Mouse (Mus musculus) common myeloid progenitor, adult 5-6 weeks (primary cell): ENCODE results near the gene Cfap77. TPM values are rescaled to one million over a fixed set of nuclear protein-coding genes. Genes with fewer than 3 reads are reported as not detected.

Experiments used
- ATAC-seq: replicated peaks from 2 replicates; pipeline ENCODE4 v1.8.0; 2016; ENCODE audit warnings: low read depth, mild to moderate bottlenecking, moderate TSS enrichment, inconsistent platforms; ENCODE audit not compliant: poor library complexity, severe bottlenecking
- total RNA-seq: library from RNA; stranded (forward); fragments of 200-1000, 187-1606 nt; gene quantifications from 2 replicates; pipeline ENCODE4 v1.2.3, GENCODE M21; 2017

Cfap77 gene
- total RNA-seq, 1 experiment from 2014 or later = not detected

DNA sequence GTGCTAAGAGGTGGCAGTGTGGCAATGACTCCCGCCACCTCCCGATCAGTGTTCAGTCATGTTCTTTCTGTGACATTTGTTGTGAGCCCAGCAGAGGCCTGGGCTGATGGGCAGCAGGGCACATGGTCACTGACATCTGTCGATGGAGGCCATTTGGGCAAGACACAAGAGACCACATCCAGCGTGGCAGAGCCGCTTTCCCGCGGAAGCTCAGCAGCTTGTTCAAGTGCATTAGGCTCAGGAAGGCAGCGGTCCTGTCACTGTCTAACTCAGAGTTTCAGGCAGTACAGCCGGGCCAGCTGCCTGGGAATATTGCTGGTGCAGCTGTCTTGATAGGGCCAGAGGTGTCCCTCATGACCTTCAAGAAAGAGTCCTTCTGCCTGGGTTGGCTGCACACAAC, 100.3 kb downstream of the Cfap77 start:
- no peak for ATAC-seq

DNA sequence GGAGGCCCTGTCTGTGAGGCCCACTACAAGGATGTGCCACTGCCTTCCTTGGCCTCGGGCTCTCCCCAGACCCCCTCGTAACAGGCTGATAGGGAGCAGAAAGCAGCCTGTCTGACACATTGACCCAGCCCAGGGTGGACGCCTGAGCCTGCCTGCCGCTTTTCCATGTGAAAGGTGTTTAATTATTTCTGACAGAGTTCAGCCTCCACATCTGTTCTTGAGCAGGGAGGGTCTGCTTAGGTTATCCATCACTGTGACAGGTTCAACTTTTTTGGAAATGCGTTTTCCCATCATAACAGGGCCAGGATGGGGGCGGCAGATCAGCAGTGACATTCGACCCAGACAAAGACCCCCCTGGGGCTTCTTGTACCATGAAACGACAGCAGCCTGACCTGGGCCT, 101.9 kb downstream of the Cfap77 start:
- ATAC-seq = no peak

DNA sequence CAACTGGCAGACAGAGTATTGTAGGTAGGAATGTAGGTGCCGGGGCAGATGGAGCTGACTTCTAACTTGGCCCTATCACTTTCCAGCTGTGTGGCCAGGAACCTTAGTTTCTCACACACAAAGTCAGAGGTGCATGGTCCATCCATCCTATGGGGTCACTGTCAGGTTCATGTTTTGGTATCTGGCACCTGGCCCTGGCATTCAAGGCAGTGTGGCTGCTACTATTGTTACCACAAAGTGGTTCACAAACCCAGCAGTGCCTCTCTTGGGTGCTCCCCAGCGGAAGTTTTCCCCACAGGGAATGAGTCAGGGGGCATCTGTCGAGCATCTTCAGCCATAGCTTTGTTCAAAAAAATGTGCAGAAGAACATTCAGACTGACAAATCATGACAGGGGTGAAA, 108.6 kb downstream of the Cfap77 start:
- no peak for ATAC-seq

DNA sequence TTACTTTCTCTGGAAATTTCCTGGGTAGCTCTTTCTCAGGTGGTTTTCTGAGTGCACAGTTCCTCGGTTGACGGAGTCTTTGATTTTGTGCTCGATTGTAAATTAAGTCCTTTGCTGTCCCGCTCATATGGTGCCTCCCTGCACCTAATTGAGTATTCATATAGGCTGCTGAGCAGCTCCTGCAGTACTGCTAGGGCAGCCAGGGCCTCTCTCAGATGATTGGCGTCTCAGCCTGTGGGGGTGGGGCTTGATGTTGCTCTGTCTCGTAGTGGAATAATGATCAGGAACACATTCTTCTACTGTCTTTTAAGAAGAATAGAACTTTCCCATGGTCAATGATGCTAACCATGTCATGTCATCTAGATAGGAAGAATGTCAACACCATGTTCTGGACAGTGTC, 109.5 kb downstream of the Cfap77 start:
- ATAC-seq = no peak

DNA sequence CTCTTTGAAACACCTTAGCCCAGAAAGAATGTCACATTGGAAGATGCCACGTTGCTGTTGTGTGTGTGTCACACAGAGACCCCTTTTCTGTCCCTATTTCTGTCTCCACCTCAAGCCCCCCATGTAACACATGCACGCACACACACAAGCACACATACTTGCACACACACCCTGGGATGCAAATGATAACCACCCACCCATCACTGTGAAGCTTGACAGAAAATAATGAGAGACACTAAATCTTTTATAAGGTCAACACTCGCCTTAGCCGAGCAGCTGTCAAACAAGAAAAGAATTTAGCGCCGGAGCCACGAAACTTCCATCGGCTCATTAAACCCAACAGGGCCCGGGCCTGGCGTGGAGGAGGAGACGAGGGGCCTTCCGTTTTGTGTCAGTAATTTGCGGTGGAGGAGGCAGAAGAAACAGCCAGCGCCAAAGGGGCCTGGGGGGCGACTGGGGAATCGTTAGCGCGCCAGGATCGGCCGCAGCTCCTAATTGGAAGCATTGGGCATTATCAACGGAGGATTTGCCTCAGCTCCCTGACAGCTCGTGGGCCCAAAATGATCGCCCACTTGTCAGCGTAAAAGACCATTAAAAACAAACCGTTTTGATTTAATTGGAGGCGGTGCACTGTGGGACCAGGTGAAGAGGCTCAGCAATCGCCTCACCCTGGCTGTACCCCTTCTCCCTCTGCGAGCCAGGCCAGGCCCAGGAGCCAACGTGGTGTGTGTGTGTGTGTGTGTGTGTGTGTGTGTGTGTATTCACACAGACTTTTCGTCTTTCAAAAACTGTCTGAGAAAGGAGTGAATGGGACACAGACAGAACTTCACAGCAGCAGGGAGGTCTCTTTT, 111.0 kb downstream of the Cfap77 start:
- no peak for ATAC-seq

DNA sequence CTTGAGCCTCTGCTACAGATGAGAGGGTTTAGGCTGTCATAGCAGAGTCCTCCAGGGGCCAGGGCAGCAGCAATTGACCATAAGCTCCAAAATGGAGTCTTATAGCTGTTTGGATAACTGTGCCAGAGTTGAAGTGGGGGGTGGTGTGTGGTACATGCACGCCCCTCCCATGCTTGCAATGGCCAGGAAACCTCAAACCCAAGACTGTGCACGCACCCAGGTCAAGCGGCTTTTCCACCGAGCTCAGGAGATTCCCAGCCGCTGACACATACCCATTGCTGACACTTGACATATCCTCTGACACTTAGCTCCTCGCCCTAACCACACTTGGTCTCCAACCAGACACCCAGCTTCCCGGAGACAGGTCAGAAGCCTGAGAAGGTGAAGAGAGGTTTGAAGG, 115.9 kb downstream of the Cfap77 start:
- ATAC-seq = no peak

DNA sequence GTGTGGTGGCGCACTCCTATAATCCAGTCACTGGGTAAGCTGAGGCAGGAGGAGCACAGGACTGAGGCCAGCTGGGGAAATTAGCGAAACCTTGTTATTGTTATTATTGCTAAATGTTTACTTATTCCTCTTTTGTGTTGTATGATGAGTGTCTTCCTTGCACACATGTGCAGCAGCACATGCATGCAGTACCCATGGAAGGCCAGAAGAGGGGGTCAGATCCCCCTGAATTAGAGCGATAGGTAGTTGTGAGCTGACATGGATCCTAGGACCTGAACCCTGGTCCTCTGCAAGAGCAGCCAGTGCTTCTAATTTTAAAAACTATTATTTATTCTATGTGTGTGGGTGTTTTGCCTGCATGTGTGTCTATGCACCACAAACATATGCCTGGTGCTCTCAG, 124.3 kb downstream of the Cfap77 start:
- ATAC-seq = no peak

DNA sequence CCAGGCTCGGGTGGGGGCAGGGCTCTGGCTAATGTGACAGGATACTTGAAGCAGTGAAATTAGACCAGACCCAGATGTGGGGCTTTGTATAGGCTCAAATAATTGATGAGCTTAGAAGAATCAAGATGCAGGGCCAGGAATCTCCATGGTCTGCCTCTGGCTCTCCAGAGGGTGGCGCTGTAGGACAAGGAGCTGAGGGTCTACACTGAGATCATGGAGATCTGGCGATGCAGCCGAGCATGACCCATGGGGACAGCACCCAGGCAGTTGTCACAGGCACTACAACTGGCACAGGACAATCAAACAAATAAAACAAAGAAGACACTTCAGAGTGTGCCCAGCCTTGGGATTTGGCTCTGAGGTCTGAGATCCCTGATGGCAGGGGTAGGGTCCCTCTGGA, 131.0 kb downstream of the Cfap77 start:
- peak; percentile 76 for ATAC-seq

DNA sequence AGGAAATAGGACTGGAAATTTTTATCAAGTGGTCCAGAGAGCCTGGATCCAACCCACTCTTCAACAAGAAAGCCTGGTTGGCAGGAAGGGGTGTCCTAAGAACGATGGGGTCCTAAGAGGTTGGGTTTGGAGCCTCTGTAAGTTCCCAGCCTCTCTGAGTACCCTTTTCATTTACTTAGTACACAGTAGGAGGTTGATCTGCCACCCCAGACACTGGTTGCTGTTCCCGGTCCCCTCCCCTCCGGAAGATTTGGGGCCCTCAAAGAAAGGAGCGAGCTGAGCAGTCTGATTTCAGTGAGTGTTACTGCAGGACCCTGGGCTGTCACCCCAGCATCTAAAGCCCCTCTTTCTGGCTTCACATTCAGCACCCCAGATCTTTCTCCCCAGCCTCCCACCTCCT, 135.9 kb downstream of the Cfap77 start:
- ATAC-seq = no peak

DNA sequence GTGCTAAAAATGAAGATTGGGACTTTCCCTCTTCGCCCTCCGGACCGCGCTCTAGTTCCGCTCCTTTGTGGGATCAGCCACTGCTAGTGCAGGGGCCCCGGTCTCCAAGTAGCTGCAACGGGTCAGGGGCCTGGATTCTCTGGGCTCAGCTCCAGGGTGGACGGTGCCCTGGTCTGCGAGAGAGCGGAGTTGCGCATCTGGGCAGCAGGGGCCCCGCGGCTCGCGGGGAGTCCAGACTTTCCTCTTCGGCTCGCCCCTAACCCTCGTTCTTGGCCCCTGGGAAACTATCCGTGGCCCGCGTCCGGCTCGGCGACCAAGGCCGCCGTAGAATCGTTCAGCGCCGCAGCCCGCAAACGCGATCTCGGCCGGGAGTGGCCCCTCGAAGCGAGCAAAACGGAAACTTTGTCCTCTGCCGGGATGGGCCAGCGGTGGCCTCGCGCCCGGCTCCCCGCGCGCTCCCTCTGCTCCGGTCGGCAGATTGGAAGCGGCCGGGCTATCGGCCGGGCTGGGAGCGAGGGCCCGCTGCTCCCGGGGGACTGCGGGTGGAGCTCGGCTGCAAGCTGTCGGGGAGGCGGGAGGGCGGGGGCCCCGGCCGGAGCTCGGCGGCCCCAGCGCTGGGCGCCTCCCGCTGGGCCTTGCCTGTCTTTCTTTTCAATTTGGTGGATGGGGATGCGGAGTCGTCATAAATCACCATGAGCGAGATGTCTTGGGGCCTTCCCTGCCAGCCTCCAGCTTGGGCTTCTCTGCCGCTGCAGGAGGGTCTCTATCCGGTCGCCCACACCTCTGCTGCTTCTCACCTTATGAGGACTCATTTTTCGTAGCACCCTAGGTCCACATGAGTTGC, 137.1 kb downstream of the Cfap77 start:
- no peak for ATAC-seq

DNA sequence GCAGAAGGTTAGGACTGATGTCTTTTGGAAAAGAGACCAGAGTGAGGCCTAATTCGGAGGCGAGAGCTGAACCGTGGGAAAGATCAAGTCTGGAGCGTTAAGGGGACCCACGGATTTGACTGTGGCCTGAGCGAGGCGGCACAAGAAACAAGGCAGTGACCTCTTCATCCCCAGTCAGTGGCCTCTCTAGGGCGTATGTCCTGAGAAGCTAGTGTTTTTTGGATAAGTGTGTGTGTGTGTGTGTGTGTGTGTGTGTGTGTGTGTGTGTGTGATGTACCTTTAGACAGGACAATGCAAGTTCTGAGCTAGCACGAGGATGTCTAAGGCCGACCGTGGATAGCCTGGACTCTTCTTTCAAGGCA, 137.7 kb downstream of the Cfap77 start:
- no peak for ATAC-seq

DNA sequence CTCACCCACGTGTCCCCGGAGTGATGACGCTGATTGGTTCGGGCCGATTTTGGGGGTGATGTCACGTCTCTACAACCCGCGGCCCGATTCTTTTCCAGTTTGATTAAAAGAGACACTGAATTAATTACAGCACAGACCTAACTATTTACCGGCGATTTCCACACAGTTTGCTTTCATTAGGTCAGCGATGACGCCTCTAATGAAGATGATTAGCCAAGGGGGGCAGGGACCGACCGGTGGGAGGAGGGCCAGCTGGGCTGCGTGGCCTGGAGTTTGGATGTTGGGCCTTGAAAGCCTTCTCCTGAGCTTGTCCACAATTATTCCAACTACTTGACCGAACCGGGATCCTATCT, 138.4 kb downstream of the Cfap77 start, which contains the start of gene Barhl1:
TSS of gene Barhl1 (minus strand) at position 156 of the 353 bp plus-strand sequence.
- ATAC-seq = no peak

DNA sequence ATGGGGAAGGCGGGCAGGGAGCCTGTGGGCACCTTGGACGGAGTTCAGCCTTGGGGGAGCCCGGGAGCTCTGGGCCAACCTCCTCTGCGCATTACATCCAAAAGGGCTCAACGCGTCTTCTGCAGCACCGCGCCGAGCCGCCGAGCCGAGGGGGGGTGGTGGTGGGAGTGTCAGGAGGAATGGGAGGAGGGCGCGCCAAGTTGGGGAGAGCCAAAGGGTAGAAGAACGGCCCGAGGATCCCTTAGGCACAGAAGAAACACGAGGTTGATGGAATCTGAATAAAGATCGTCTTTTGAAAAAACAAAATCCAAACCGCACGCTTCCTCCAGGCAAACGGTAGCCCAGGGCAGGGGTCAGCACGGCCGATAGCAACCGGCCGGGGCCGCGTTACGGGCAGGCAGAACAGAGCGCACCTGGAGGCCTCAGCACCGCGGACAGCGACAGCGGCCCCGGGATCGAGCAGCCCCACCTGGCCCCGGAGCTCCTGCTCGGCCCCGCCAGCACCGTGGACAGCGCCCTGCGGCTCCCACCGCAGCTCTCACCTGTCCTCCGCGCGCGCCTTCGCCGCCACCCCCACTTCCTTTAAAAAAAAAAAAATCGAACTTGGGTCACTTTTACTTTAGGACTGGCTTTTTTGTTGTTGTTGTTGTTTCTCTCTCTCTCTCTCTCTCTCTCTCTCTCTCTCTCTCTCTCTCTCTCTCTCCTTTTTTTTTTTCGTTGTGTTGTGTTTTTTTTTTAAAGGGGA, 138.9 kb downstream of the Cfap77 start:
- peak; percentile 56; the same call in 1 of the 2 replicates for ATAC-seq

DNA sequence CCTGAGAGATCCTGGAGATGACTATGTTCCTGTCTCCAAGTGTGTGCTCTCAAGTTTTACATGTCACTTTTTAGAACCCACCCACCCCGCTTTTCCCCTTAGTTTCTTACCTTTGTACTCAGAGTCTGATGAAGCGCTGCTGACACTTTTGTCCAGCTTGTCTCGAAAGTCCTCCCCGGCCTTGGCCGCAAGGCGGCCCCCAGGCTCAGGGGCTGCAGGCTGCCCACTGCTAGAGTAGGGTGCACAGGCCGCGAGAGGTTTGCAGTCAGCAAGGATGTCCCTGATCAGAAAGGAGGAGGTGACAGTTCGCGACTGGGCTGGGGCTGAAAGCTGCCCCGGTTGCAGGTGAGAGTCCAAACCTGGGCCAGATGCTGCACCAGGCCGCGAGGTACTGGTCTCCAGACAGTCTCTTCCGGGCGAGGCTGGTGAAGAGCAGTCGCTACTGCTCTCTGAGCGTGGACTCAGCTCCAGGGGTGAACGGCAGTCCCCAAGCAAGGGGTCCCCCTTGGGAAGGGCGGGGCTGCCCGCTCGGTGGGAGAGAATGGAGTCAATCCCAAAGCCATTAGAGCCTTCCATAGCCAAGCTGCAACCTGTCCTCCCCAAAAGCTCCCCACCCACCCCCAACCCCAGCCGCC, 139.6 kb downstream of the Cfap77 start:
- no peak for ATAC-seq

DNA sequence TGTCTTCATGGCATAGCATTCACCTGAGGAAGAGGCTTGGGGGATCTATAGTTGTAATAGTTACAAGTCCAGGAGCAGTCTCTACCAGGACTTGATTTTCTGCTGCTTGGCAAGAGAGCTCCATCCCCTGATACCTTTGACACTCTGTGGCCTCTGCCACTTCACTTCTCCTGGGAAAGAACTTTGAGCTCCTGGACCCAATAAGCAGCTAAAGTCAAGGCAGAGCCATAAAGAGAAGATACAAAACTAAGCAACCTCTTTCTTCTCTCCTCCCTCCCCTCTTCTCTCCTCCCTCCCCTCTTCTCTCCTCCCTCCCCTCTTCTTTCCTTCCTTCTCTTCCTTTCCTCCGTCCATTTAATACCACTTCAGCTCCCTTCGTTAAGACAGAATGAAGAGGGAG, 140.7 kb downstream of the Cfap77 start:
- ATAC-seq = no peak

DNA sequence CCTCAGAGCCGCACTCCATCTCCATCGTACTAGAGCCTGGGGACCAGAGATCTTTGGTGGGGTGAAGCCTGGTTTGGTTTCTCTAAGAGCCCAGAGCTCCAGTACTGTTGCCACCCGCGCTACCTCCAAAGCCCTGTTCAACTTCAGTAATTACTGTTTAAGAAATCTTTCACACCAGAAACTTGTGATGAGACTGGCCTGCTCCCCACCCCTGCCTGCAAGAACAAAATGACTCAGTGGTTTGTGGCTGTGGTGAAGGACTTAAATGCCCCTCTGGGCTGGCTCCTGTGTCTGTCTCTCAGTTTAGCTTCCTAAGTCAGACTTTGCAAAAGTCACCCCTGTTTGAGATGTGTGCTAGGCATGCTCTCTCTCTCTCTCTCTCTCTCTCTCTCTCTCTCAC, 141.9 kb downstream of the Cfap77 start:
- ATAC-seq = no peak

DNA sequence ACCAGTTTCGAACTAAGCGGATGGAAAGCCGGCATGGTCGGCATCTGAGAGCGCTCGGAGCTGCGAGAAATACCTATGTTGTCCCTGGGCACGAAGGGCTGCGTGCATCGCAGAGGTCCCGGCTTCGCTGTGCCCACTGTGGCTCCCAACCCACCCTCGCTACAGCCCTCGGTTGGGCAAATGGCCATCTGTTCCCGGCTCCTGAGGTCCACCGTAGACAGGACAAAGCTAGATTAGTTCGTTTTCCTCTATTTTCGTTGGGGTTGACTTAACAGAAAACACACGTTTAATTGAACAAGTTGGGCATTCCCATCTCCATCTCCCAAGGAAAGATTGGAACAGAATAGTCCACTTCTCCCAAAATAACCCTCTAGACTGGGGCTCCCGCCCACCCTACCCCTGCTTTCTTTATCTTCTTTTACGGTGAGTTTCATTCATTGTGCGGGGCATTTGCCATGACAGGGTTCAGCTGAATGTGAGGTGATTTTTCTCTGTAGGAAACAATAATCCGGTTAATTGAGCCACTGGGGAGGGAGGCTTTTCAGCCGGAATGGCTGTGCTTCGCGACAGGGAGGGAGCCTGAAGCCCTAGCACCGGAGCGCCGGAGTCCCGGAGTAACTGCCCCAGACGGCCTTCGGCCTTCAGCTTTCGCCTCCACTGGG, 142.7 kb downstream of the Cfap77 start:
- no peak for ATAC-seq

DNA sequence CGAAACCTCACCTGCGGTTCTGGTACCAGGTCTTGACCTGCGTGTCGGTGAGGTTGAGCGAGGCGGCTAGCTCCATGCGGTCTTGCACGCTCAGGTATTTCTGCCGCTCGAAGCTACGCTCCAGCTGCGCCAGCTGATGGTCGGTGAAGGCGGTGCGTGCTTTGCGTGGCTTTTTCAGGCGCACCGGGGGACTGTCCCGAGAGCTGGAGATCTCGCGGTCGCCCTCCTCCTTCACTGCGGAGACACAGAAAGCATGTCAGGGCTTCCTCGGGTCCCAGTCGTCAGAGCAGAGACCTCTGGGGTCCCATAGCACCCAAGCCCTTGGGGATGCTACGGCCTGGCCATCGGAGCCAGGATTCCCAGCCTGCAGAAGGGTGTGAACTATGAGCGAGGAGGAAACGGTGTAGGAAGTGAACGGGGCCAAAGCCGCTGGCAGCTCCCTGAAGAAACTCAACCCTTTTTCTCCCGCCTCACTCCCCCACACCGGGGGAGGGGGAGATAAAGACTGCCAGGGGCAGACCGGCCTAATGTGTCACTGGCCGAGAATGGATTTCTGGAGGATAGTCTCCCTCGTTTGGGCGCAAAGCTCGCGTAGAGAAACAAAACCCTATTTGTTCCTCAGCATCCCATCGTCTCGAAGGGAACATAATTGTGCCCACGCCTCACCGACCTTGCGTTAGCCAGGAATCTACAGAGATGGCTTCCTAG, 143.4 kb downstream of the Cfap77 start:
- ATAC-seq = no peak

DNA sequence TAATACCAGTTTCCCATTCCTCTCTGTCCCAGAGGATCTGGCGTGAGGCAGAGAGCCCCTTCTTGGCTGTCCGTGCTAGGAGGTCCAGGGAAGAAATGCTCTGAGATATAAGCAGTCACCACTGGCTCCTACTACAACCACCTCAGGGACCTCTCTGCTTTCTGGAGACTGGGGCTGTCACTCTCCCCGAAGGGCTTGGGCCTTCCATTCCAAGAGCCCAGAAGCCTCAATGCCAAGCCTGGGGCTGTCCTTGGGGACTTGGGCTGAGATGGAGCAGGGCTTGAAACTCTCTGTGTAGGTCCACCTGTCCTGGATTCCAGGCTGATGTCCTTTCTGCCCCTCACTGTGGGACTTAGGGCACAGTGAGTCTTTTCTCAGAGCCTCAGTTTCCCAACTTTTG, 144.0 kb downstream of the Cfap77 start:
- ATAC-seq = no peak
